Mouse (Mus musculus) bone marrow, adult 2 months (tissue): ENCODE results near the gene Gtf2h2.

Experiments
- CTCF ChIP-seq: fragments of 200-500 bp; IDR thresholded peaks from 2 replicates; pipeline ENCODE4 v1.5.1; 2011; ENCODE audit warnings: low read length, control low read depth; ENCODE audit not compliant: control insufficient read depth, insufficient read depth
- POLR2A ChIP-seq: fragments of 200-500 bp; IDR thresholded peaks from 2 replicates; pipeline ENCODE4 v1.6.1; 2011; ENCODE audit warnings: low read depth, mild to moderate bottlenecking, control low read depth, low read length, borderline replicate concordance; ENCODE audit not compliant: control insufficient read depth

- TF ChIP-seq POLR2A (no peak), CTCF (no peak)
Observed at GRCm38 (mm10) chr13:100526649-100527038, 34.3 kb upstream of the Gtf2h2 start.
